Mouse (Mus musculus) layer of hippocampus, adult 18-20 months (tissue): ENCODE results near the gene Lman2. TPM values are rescaled to one million over a fixed set of nuclear protein-coding genes. Genes with fewer than 3 reads are reported as not detected.

Source experiments
- DNase-seq, 2 experiments: peaks; one replicate each; pipeline ENCODE4 v3.0.0; 2022; ENCODE audit warnings: low spot score in 2 of 2
- long read RNA-seq: library from polyadenylated mRNA; stranded (forward); transcript quantifications from one replicate; pipeline ENCODE4 v2.0.0, GENCODE M21; 2021
- total RNA-seq, 2 experiments: library from RNA; stranded (reverse); gene quantifications; 2 replicates each; pipeline ENCODE4 v1.2.3; 2021

The Lman2 gene
- 10 to 100 TPM; 65.9 to 66.8 TPM for total RNA-seq
- long read RNA-seq, full-length matches to known transcripts: 200 of 208 reads
- long read RNA-seq, partial matches to known transcripts: 2 of 208 reads
- long read RNA-seq, other reads (novel, unspliced or antisense): 6 of 208 reads

GRCm38 (mm10) chr13:55362453-55363060 lies at the start of gene Lman2:
TSS of gene Lman2 (minus strand) at chr13:55362783.
- DNase-seq: peak; percentile 98 to 99

DNA sequence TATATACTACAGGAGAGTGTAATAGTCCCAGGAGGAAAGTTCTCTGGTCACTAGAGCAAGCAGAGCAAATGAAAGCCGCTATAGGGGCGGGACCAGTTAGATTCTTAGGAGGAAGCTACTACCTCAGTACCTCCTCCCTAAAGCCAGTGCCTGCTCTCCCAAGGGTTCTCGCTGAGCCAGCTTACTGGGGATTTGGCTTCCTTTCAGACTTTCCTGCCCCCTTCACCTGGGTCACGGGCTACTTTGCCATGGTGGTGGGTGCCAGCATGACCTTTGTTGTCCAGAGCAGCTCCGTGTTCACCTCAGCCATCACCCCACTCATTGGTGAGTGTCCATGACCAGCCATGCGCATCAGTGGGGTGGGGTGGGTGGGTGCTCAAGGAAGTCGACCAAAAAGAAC lies 49.2 kb upstream of the Lman2 start:
- no peak for DNase-seq

DNA sequence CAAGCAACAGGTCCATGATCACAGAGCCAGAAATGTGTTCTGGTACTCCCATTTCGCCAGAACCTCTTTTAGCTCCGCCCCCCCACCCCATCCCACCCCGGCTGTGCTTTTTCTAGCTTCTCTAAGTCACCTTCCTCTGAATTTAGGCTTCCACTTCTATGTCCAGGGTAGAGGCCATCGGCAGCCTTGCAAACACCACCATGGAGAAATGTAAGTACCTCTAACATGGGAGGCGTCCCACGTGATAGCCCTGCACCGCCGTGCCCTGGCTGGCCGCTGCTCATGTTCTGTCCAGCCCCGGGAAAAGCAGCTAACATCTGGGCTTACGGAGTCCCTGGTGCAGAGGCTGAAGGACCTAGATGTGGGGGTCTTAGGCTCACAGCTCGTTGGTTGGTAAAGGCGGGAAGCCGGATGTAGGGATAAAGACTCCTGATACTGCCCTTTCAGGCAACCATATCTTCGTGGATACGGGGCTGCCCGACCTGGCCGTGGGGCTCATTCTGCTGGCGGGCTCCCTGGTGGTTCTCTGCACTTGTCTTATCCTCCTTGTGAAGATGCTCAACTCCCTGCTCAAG lies 46.0 kb upstream of the Lman2 start:
- DNase-seq: no peak

DNA sequence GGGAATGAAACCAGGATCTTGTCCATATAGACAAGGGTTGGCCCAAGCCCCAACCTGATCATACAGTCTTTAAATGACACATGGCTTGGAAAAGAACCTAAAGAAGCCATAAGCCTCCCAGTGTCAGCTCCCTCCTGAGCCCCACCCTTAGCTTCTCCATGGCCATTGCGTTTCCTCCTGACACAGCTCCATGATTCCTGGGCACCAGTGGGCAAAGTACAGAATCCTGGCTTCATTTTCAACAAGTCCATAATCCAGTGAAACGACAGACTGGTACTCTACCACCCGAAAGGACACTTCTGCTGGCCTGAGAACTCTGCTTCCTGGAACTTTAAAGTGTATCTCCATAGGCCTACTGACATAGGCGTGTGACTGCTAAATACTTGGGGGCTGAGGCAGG lies 44.8 kb upstream of the Lman2 start:
- DNase-seq: no peak

DNA sequence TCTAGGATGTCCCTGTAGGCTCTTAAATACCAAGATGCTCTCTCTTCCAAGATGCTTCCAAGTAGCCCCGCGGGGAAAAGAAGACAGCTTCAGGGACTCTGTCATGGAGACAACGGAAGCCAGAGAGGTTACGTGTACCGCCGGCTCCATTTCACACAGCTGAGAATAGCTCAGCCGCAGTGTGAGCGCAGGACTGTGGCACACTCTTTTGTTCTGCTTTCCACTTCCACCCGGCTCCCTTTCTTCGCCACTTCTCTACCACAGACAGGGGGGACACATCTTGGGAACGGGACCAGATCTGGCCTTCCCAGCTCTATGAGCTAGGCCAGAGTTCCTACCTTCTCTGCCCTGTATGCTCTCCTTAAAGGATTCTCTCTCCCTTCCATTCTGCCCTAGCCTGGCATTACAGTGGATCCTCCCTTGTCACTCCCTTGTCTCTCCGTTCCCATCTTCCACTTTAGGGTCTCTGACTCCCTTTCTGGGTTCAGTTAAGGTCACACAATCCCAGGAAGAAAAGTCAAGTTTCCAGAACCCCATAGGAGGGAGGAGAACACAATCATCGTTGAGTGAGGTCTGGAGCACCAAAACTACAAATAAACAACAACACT lies 43.3 kb upstream of the Lman2 start:
- no peak for DNase-seq

DNA sequence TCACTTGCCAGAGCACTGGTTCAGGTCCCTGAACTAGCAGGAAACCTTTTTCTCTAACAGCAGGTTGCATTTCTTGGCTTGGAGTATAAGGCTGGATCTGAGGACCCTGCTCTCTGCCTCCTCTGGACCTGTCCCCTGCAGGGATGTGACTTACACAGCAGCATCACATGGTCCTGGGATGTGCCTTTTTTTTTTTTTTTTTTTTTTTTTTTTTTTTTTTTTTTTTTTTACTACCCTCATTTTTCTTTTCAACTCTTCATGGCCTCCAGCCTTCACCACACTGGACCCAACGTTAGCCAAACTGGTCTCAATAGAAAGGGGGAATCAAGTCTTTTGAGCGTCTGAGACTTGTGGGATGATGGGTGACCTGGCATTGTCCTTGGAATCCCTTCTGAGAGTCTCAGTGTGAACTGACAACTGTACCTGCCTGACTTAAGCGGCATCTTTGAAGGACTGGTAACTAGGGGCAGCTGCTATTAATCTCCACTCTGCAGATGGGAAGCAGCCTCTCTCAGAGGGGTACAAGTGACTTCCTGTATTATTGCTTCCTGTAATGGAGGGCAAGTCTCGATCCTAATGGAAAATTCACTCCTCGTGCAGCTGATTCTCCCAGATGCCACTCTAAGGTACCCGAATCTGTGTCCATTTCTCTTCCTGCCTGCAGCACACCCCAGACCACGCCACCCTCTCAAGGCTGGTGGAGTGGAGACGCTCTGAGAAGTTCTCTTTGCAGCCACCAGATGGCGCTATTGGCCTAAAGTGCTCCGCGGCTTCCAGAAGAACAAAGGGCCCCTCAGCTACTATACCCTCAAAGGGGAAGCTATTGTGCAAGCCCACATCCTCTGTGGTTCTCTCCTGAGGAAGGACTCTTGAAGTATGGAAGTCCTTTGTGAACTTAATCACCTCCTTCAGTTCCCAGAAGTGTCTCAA lies 42.5 kb upstream of the Lman2 start:
- peak; percentile 61 to 87 for DNase-seq

- peak in 1 of 2 experiments; percentile 65 for DNase-seq
Observed at GRCm38 (mm10) chr13:55403935-55404852, 41.6 kb upstream of the Lman2 start.

DNA sequence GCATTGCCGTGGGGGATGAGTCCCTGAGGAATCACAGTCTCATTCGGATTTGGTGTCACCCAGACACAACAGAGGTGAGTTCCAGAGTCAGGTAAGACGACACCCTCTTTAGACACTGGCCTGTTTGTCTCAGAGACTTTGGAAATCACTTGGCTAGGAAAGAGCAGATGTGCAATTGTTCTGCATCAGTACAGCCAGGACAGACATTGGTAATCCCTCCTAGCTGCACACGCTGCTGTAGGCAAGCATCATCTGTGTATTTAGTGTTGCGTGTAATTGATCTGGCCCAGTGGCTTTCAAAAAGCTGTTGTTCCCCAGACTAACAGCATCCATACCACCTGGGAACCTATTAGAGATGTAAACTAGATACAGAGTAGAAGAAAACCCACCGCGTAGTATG lies 40.7 kb upstream of the Lman2 start:
- no peak for DNase-seq

DNA sequence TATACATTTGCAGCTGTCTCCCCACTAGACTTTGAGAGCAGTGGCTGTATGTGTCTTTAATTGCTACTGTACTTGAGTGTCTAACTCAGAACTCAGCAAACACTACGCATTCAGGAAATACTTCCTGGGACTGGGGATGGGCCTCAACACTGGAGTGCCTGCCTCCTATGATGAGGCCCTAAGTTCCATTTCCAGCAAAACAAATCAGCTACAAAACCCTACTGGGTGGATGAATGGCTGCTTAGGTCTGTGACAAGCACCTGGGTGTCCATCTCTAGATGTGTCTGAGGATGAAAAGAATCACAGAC lies 37.4 kb upstream of the Lman2 start:
- DNase-seq: no peak

DNA sequence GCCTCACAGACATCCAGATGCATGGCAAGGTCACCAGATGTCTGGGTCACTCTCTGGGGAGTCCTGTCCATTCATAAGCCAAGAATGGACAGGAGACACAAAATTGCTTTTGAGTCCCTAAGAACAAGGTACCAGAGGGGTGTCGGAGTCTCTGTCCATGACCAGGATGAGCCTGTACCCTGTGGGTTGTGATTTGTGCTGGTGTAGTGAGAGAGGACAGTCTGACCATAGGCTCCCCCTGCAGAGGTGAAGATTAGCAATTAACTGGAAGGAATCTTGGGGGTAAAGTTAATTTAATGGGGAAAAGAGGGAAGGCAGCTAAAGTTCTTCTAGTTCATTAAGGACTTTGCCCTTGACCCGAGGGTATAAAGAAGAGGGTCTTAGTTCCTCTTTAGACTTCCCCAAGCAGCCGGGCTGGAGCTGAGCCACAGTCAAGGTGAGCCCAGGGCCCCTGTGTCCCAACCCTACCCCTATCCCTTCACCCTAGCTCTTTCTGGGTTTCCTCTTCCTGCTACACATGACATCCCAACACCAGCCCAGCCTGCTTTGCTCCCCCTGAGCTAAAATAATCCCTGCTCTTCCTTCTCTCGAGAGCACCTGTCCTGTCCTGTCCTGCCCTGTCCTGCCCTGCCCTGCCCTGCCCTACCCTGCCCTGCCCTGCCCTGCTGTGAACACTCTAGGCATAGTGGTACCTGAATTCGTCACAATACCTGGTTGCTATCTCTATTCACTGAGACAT lies 36.9 kb upstream of the Lman2 start:
- DNase-seq: no peak

GRCm38 (mm10) chr13:55398088-55398487 lies 35.5 kb upstream of the Lman2 start, which contains the start of gene Slc34a1:
TSS of gene Slc34a1 (plus strand) at chr13:55398187.
- DNase-seq: no peak

- no peak for DNase-seq
Observed at GRCm38 (mm10) chr13:55392933-55393332, 30.4 kb upstream of the Lman2 start.

DNA sequence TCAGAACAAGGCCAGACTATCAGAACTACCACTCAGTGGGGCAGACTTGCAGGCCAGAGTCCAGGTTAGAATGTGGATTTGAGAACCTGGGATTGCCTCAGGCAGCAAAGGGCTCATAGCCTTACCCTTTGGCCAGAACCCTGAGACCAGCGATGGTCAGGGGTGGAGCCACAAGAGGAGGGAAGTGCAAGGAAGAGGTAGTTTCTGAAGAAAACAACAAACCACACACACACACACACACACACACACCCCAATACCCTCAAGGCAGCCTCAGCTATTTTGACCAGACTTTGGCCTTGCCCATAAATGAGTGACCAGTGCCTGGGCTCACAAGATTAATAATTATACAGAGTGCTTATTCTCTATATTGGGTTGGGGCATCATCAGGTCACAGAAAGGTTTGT lies 29.0 kb upstream of the Lman2 start:
- DNase-seq: no peak

- no peak for DNase-seq
Observed at GRCm38 (mm10) chr13:55390644-55391043, 28.1 kb upstream of the Lman2 start.

DNA sequence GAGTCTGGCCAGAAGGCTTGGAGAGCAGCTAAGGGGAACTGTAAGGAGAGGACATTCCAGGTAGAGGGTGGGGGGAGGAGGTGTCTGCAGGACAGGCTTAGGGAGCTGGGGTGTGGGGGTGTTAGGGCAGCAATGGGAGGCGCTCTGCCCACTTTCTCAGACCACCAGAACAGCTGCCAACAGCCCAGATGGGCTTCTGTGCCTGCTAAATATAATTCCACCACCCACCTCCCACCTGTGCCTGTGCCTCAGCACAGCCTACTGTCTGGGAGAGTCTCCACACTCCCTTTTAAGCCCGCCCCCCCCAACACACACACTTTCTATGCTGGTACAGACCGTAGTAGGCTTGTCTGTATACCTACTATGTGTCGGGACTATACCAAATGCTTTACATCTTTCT lies 19.2 kb upstream of the Lman2 start:
- peak; percentile 71 to 87 for DNase-seq

- DNase-seq: no peak
Observed at GRCm38 (mm10) chr13:55378907-55379580, 16.5 kb upstream of the Lman2 start.

GRCm38 (mm10) chr13:55375877-55376276 lies 13.3 kb upstream of the Lman2 start:
- DNase-seq: no peak

DNA sequence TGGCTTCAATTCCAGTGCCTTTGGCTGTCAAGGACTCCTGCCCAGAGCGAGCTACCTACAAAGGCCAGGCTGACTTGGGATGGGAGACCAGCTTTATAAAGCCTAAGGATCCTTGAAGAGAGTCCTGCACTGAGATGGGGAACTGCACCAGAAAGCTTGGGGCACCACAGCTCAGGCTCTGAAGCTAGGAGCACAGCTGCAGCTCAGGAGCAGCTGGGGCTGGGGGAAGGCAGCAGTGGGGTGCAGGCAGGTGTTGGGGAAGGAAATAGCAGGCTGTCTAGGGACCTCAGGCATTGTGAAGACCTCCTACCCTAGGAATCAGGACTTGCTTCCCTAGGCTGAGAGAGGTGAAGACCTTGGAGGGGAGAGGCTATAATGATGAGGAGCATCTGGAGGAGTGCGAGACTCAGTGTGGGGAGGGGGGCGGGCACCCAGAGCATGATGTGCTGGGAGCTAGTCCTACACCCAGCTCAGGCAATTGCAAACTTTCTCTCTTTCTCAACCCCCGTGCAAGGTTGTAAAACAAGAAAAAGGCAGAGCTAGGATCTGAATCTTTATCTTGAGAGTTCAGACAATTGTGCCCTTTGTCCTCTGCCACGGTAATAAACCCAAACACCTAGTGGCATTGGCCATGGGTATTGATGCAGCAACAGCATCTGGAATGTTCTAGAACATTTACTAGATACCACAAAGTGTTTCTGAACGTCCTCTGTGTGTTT lies 11.8 kb upstream of the Lman2 start:
- no peak for DNase-seq

DNA sequence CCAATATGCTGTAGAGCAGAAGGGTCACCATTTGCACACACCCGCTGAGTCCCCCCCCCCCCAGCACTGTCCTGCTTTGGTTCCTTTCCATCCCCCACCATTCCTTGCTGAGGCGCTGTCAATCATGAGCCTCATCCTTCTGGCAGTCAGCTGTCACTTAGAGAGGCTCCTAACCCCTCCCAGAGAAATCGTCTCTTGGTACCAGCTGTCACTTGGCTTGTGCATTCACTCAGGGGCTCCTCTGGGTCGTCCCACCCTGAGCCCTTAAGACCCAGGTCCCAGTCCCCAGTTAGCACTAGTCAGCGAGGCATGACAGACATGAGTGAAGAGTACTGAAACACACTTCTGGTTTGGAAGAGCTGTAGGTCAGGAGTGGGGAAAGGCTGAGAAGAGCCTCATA lies 9.2 kb upstream of the Lman2 start:
- peak in 1 of 2 experiments; percentile 39 for DNase-seq
